Mouse (Mus musculus) gastrocnemius, adult 18-20 months (tissue): Measurements from ENCODE around the gene Plod1. TPM values are rescaled to one million over a fixed set of nuclear protein-coding genes. Genes with fewer than 3 reads are reported as not detected.

Source experiments
- DNase-seq: peaks from one replicate; pipeline ENCODE4 v3.0.0; 2021; ENCODE audit warnings: low spot score
- long read RNA-seq, 2 experiments: library from polyadenylated mRNA; stranded (forward); transcript quantifications; one replicate each; pipeline ENCODE4 v2.0.0; 2021
- total RNA-seq, 2 experiments: library from RNA; stranded (reverse); gene quantifications; 2 replicates each; pipeline ENCODE4 v1.2.3; 2021

Plod1 gene
- 10 to 100 TPM; 16.0 to 17.2 TPM for total RNA-seq
- long read RNA-seq, experiment 1, transcript Plod1-201 (19 exons, 3,243 nt): major isoform, 24 of 28 reads
- long read RNA-seq, experiment 1, partial matches to known transcripts: 3 of 28 reads
- long read RNA-seq, experiment 1, other reads (novel, unspliced or antisense): 1 of 28 reads
- long read RNA-seq, experiment 2, transcript Plod1-201 (19 exons, 3,243 nt): major isoform, 17 of 21 reads
- long read RNA-seq, experiment 2, partial matches to known transcripts: 2 of 21 reads
- long read RNA-seq, experiment 2, other reads (novel, unspliced or antisense): 2 of 21 reads

DNA sequence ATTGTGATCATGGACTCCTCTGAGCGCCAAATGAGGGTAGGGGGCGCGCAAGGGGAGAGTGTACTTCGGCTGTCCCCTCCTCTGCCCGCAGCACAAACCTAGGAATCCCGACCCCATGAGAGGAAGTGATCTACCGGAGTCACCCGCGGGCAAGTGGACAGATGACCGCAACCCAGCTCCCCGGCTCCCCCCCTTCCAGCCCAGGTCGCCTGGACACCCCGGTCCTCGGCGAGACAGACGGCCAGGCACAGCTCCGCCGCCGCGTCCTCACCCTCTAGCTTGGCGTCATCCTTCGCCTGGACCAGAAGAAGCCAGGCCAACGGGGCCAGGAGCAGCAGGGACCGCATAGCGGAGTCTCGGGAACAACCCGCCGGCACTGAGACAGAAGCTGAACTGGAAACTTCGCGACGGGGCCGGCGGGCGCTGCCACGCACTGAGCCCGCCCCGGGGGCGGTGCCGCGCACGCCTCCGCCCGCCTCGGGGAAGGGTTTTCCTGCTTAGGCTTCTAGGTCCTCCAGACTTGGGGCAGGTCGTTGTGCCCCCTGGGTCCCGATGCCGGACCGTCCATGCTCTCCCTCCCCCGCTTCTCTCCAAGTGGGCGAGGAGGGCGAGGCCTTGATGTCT is at the start of gene Plod1:
Gene Plod1, minus strand, starts transcription at position 437 of the 624 bp plus-strand sequence.
- peak; percentile 87 for DNase-seq

DNA sequence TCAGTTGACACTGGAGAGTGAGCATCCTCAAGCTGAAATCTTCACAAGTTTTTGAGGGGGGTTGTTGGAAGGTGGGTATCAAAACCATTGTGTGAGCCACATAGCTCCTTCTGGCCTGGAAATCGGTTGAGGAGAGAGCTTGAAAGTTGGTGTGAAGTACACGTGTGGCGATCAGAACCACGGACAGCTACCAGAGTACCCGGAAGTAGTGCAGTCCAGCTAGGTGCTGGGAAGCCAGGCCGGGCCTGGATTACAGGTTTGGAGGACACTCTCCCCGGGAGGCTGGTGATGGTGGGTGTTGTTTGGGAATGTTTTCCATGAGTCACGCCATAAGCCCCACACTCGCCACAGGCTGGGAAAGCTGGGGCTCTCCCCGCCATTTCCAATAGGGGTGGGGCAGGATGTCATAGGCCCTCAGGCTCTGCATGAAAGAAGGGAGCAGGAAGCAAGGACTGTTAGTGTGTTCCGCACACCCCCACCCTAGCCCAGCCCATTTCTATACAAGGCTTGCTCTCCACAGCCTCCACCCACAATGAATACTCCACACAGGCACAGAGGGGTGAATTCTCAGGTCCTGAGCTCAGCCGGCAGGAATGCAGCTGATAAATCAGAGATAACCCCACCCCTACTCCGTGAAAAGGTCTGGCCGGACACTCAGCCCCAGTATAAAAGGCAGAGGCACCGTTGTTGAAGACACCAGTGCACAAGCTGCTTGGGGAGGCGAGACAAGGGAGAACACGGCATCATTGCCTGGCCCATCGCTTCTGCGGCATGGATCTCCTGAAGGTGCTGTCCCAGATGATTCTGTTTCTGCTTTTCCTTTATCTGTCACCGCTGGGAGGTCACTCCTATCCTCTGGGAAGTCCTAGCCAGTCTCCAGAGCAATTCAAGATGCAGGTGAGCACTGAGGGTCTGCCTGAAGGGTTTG is 48.9 kb upstream of the Plod1 start, which contains the start of gene Nppb:
Gene Nppb, plus strand, starts transcription at position 584 of the 928 bp plus-strand sequence.
- no peak for DNase-seq

DNA sequence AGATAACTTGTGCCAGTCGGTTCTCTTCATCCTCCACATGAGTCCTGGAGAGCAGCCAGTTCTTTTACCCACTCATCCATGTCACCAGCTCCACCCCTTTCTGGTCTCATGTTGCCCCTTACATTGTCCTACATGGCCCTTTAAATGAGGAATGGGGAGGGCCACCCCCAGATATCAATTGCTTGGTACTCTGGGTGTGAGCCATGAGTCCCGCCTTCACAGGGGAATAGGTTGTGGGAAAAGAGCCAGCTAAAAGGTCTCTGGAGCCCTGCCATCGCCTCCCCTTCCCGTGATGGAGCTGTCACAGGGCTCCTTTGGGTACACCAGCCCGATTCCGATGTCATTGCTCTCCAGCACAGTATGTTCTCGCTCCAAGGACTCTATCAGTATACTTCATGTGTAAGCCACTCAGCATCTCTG is 42.9 kb upstream of the Plod1 start:
- DNase-seq: no peak

DNA sequence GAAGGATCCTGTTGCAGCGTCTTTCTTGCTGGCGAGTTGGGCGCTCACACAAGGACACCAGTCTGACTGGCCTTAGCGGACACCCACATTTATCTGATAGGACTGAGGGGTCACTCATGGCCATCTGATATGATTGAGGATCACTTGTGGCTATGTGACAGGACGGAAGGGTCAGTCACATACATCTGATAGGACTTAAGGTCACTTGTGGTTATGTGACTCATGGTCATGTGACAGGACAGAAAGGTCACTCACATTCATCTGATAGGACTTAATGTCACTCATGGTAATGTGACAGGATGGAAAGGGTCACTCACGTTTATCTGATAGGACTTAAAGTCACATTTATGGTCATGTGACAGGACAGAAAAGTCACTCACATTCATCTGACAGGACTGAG is 41.8 kb upstream of the Plod1 start:
- no peak for DNase-seq

DNA sequence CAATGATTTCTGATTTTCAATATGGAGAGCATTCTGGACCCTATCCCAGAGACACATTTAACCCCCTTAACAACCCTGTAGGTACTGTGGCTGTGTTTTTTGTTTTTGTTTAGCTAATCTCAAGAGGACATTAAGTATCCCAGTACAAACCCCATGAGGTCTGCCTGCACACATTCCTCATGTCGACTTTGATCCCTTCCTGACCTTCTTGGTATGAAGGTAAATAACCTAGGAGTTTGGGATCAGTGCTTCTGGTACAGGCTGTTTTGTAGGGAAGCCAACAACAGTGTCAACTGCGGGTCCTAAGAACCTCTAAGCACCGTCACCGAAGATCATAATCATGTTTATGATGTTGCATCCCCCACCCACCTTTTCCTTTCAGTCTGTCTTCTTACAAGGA is 41.2 kb upstream of the Plod1 start:
- no peak for DNase-seq

DNA sequence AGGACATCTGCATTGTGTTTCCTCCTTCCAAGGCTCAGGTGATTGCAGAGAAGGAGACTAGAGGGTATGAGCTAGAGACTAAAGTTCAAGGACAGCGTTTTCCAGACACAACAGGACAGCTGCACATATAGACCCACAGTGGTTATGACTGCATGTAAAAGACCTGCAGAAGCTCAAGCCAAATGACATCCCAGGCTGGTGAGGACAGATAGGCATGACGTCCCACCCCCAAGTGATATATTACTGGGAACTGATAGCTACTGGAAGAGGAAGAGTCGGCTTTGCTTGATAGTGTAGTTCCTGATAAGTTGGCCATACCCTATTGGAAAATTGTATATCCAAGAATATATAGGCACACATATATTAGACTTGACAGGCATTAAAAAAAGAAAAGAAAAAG is 39.7 kb upstream of the Plod1 start:
- DNase-seq: no peak

DNA sequence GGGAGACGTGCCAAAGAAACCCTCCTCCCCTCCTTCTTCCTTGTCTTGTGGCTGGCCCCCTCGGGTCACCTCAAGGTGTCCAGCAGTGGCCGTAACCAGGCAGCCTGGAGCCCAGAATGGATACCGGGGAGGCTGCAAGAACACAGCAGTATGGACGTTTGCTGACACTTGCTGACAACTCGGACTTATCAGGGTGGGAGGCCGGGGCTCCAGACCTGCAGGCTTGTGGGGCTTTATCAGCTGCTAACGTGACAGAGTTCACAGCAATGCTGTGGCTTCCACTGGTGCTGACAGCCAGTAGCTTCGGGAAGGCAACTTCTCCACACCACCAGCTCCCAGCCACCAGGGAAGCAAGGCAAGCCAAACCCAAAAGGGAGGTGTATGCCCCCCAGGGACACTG is 32.8 kb upstream of the Plod1 start:
- no peak for DNase-seq

DNA sequence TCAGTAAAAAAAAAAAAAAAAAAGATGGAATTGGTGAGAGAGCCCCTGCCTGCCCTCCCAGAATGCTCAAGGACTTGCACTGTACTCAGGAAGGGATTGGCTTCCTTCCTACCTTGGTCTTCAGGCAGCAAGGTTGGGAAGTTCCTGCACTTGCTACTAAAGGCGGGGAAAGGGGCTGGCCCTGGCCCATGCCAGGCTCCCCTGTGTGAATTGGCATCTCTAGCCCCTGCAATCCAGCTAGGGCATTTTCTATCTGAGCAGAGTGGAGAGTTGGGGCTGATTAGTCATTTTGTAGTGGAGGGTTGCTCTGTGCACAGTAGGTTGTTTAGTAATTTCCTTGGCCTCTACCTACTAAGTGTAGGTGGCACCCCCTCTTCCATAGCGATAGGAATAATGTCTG is 32.2 kb upstream of the Plod1 start:
- DNase-seq: no peak

DNA sequence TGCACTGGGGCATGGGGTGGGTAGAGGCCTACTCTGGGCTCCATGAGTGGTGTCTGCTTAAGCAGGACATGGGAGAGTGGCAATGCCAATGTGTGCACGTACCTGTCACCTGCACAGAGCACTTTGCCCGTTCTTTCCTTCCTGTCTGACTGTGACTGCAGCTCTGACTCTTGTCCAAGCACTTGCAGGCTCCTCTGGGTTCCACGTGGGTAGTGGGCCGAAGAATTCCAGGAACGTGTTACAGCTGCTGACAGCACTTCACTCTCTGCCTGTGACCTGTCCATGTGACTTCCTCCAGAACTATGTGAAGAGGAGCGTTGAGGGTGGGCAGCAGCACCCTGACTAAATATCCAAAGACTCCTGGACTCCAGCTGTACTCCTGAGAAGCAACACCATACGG is 29.1 kb upstream of the Plod1 start:
- DNase-seq: no peak

DNA sequence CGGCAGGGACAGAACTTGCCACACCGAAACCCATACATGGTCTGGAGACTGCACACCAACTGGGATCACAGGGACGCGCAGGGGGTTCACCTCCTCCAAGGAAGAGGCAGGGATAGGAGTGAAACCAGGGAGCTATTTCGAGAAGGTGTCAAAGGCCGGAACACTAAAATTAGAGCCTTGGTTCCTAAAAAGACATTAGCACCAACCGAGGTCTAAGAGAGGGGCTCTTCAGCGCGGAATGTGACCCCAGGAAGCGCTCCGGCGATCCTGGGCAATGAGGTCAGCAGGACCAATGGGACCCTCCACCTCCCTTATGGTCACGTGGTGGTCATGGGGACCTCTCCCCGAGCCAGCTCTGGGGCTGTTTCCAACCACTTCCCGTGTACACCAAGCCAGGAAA is 27.1 kb upstream of the Plod1 start:
- no peak for DNase-seq

DNA sequence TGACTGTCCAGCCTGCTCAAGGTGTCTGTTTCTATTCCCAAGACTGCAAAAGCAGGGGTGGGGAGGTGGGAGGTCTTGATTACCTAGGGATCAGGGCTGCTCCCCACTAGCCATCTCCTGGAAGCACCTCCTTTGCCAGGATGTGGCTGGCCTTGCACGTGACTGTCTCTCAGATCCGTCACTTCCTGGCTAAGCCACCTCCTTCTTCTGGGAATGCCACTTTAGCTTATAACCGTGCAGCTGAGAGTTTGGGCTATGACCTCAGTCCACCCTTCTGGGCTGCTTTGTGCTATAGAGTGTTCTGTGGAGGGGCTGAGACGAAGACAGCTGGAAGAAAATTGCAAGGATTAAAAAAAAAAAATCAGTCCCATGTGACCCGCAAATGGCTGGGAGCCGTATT is 26.2 kb upstream of the Plod1 start:
- DNase-seq: no peak

DNA sequence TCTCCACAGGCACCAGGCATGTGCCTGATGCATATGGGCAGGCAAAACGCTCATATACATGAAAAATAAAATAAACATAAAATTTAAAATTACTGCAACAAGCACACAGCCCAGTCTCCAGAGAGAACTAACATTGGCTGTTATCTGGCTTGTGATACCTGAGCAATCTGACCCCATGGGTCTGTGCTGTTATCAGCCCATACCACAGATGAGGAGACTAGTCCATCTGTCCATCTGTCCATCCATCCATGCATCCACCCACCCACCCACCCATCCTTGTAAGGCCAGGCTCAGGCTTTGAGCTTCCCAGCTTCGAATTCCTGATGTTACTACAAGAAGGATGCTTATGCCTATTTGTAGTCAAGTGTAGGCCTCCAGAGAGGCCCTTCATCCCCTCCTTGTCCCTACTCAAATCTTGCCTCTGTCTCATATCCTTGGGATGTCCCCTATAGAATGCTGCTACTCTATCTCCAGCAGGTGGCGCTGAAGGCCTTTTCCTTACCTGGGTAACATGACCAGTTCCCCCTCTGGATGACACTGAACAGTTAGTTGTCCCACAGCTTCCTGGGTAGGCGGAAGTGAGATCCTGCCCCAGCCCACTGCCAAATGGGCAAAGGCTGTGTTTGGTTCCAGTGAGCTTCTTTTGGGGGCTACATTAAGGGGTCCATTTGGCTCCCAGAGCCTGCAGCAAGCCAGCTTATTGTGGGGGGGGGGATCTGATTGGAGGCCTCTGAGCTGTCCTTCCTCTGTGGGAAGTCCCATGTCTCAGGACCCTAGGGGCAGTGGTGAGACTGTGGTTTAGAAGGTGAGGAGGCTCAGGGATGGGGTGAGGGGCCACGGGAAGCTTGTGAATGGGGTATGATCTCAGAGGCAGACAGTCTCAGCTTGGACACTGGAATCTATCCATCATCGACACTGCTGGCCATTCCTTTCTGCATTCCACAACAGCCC is 23.6 kb upstream of the Plod1 start:
- DNase-seq: peak; percentile 68

DNA sequence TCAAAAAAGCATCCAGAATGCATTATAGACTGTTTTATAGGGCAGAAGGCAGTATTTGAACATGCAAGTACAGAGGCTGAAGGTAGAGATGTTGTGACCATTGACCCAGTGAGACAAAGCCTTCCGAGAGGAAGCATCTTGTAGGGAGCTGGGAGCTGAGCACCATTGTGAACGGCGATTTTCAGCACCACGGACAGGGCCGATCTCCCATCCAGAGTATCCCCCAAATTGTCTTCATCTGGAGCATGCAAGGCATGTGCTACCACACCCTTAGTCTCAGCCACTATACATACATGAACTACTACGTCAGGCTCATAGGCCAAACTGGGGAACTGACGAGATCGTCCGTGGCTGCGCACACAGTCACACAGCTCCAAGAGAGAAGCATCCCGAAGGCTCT is 20.6 kb upstream of the Plod1 start:
- no peak for DNase-seq

DNA sequence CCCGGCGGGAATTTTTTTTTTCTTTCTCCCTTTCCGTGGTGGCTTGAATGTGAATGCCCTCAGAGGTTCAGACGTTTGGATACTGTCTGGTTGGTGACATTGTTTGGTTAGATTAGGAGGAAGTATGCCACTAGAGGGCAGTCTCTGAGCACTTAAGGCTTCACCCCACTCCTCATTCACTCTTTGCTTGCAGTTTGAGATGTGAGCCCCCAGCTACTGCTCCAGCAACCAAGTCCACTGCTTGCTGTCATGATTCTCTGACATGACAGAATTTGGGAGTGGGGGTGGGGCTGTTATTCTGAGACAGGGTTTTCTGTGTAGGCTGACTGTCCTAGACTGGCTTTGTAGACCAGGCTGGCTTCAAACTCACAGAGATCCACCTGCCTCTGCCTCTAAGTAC is 17.0 kb upstream of the Plod1 start:
- no peak for DNase-seq

DNA sequence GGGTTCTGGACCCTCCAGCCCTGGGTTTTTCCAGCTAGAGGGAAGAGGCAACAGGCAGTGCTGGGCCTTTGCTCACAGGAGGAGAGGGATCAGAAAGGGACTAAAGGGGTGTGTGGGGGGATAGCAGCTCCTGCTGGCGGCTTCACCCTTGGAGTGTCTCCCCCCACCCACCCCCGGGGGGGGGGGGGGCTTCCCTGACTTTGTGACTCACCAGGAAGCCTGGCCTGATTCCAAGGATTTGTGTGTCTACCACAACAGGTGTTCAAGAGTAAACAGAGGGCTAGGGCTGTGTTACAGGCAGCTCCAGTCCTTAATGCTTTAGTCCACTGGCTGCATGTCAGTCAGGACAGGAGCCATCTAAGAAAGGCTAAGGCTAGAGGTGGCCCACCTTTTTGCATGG is 10.9 kb upstream of the Plod1 start:
- DNase-seq: no peak

DNA sequence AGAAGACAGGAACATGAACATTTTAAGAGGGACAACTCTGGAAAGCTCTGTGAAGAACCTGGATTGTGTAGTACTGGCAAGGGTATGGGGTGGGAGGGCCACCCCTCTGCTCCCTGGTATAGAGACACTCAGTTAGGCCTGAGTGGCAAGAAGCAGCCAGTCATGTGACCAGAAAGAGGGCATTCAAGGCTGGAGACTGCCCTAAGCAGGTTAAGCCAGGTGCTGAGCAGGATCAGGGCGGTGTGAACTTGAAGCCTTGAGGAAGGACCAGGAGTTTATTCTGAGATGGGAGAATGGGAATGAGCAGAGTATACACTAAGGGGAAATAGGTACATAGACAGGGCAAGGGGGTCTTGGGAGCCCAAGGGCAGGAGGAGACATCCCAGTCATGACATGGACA is 6.4 kb upstream of the Plod1 start:
- no peak for DNase-seq

DNA sequence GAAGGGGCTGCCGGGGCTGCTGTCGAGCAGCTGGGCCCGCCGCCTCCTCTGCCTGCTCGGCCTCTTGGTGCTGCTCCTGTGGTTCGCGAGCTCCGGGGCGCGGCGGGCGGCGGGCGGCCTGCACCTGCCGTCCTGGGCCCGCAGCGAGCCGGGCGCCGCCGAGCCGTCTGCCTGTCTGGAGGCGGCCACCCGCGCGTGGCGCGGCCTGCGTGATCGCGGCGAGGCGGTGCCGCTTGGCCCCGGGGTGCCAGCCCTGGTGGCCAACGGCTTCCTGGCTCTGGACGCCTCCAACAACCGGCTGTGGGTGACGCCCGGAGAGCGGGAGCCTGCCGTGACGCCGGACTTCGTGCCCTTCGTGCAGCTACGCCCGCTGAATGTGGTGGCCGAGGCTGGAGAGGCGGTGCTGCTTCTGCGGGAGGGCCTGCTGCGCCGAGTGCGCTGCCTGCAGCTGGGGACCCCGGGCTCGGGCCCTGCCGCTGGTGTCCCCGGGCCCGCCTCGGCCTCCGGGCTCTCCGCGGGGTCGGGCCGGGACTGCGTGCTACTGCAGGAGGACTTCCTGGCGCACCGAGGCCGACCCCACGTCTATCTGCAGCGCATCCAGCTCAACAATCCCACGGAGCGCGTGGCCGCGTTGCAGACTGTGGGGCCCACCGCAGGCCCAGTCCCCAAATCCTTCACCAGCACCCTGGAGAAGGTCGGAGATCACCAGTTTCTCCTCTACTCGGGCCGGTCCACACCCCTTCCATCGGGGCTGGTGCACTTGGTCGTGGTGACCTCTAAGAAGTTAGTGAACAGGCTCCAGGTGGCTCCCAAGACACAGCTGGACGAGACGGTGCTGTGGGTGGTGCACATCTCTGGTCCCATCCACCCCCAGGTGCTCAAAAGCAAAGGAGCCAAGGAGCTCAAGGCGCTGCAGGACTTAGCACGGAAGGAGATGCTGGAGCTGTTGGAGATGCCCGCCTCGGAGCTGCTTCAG is 4.8 kb upstream of the Plod1 start:
- no peak for DNase-seq

DNA sequence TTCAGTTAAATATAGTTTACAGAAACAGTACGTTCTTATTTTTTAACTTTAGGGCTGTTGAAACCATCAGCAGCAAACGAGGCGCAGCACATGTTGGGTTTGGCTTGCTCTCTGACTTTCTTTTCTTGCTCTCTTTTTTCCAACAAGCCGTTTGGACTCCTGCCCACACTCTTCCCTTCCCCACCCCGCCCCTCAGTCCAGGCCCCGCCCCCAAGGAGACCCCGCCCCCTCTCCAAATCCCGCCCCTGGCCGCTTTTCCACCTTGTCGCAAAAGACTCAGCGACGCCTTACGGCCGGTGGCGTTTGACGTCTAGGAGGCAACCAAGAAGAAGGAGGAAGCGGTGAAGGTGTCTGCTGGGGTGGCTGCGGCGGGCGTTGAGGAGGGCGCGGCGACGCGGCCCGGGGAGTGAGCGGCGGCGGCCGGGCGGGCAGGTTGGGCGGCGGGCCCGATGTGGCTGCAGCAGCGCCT is 4.0 kb upstream of the Plod1 start, which contains the start of gene 2510039O18Rik:
Gene 2510039O18Rik, plus strand, starts transcription at position 320 of the 469 bp plus-strand sequence.
- peak; percentile 85 for DNase-seq

DNA sequence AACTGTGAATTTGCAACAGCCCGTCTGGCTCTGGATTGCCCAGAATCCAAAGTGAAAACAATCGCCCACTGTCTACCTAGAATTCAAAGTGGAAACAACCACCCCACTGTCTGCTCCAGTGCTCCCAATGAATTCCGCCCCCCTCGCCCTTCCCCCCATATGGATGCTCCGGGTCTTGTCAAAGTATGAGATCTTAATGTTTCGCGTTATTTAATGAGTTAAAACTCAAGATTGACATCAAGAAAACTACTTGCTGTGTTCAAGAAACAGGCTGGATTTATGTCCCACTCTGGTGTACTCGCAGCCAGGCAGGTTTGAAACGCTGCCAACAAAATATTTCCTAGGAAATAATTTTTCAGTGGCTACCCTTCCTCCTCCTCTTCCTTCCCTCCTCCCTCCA is 3.5 kb upstream of the Plod1 start:
- DNase-seq: peak; percentile 38
